Mouse (Mus musculus): Measurements from ENCODE around the gene Slc6a11.

Gene Slc6a11

DNA sequence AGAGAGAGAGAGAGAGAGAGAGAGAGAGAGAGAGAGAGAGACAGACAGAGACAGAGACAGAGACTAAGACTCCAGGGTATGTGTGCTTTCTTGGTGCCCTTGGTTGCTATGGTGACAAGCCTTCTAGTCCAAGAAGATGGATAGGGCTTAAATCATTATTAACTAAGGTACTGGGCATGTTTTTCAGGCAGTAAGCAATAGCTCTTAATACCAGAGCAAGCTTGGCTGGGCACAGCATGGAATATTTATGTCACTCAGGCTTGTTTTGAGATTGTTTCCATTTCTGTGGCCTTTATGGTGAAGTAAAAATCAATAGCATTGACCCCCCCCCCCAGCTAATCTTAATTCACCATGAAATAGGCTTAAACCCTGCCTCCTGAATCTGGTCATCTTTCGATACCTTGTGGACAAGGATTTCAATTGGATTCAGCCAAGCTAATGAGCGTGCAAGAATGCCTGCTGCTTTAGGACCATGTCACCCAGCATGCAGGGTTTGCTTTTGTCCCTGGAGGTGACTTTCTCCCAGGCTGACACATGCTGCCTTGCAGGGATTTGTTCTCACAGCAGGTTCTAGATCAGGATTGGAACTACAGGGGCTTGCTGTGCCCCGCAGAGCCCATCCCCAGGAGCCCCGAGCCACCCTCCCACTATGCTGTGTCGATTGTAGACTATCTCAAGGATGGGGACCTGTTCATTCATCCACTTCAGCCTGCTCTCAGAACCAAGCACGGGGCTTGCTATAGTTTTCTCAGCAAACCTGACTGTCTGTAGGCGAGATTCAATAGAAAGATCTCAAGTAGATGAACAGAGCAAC lies 51.5 kb downstream of the Slc6a11 start:
- no peak for DNase-seq (ENCODE audit: low spot score in 2 of 2)

DNA sequence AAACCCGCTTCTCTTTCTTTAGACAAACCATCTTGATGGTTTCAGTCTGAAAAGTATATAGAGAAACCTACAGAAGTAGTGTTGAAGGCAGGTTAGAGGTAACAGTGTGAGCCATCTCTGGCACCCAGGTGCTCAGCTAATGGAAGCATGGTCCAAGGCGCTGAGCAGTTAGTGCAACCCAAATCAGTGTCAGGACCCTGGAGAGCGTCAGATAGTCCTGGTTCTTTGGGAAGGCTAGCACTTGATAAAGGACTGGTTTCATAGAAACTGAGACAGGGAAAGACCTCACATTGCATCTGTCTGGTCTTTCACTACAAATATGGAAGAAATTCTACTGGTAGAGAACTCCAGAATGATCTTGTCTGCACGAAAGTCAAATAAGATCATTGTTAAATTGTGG lies 56.1 kb downstream of the Slc6a11 start:
- DNase-seq (ENCODE audit: low spot score in 2 of 2), result no peak

DNA sequence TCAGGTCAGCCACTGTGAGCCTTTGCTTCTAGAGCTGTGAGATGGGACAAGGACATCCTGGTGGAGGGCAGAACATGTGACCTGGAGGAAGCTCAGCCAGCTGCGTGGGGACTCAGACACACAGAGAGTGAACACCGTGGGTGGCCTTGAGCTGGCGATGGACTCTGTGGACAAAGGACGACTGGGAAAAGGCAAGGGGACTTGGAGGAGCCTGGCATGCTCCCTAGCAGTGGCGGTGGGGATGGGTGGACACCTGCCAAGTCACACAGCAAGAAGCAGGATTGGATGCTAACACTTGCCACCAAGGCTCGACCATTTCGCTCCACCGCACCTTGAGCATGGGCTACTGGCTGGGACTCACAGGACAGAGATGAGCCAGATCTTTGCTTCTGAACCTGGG lies 57.8 kb downstream of the Slc6a11 start:
- DNase-seq (ENCODE audit: low spot score in 2 of 2), result no peak

DNA sequence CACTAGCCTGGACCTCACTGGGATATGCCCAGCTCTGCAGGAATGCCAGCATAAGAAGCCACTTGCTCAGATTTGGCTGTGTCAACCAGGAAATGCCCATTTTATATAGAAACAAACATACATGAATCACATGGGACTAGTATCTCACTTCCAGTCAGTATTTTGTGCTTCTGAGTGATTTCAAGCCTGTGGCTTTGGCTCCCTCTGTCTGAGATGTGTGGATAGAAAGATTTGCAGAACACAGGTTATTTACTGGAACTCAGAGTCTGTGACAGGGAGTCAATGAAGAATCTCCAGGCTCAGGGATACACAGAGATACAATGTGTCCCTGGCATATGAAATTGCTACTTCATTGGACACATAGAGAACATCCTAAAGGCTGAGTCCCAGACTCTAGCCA lies 65.0 kb downstream of the Slc6a11 start:
- no peak for DNase-seq (ENCODE audit: low spot score in 2 of 2)

DNA sequence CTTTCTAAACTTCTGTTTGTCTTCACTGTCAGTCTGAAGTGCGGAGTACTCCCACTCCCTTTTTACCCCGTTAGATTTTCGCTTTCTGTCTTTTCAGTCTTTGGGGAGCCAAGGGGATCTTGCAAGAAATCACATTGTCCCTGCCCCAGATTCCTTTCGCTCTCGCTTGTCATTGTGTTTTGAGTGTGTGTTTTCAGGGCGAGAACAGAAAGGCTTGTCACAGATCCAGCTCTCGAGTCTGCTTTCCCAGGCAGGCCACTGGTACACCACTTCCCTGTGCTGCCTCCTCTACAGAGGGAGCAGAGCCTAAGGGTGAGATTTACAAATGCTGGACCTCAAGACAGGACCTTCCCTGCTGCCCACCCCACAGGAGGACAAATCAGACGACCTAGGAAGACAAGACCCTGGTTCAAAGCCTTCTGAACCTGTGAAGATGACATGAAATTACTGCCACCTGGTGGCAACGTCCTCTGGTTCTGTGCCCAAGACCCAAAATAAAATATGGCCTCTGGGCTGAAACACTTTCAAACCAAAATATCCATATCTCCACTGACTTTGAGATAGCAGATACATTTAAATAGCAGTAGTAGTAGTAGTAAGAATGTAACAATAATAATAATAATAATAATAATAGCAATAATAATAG lies 68.3 kb downstream of the Slc6a11 start:
- no peak for DNase-seq (ENCODE audit: low spot score in 2 of 2)

DNA sequence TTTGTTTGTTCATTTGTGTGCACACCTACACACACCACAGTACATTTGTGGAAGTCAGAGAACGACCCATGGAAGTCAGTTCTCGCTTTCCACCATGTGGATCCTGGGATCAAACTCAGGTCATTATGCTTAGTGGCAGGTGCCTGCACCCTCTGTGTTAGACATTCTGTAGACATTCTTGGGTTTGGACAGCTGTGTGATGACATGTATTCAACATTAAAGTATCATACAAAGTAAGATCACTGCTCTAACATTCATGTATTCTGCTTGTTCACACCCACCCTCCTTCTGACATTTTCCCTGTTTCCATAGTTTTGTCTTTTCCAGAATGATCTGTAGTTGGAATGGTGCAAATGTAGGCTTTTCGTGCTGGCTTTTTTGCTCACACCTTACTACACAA lies 73.5 kb downstream of the Slc6a11 start:
- no peak for DNase-seq (ENCODE audit: low spot score in 2 of 2)

DNA sequence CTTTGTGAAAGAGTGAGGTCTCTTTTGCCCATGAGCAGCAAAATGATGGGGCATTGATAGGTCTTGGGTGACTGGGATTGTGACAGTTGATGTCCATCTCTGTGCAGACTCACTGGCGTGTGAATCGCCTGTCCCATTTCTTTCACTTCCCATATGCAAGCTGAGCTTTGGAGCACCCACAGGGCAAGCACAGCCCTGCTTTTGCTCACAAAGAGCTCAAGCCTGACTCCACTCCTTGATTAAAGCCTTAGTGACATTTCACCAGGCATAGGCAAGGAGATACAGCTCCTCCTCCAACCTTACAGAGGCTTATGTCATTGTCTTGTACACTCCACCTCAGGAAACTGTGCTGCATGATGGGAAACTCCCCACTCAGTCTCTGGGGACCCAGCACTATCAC lies 77.3 kb downstream of the Slc6a11 start:
- no peak for DNase-seq (ENCODE audit: low spot score in 2 of 2)

DNA sequence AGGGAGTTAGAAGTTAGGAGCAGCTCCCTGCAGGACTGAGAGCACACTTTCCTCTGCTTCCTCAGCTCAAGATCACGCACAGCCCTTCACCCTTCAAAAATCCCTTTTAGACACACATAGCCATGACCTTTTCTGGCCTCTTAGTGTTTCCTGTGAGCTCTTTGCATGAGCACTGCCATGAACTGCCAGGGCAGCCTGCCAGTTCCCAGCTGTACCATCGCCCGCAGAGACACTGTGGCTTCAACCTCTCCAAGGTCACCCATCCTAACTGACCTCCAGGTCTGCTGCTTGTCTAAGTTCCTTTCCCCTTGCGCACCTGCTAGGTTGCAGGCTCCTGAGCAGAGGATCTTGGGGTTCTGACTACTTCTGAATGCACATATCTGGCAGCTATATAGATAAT lies 83.4 kb downstream of the Slc6a11 start:
- no peak for DNase-seq (ENCODE audit: low spot score in 2 of 2)

DNA sequence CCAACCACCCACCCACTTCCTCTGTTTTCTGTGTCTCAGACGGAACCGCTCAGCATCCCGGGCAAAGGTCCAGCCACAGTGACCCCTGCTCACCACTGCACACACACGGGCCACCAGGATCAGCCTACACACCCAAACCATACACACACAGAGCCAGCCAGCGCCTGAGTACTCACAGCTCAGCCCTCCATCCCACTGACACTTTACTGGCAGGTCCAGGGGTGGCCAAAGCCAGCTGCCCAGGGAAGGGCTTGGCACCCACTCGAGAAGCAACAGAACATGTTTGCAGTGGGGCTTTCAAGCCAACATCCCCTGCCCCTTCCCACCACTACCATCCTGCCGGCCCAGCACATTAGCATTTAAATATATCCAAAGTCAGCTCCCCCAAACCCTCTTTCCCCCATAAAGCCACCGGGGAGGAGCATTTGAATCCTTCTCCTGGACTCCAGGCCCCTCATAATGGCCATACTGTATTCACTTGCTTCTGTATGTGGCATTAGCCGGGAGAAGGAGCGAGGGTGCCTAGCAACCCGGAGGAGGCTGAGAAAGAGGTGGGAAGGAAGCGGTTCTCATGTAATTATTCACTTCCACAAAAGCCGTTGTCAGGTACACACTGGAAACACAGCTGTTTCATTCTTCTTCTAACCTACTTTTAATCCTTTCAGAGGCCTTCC lies 85.8 kb downstream of the Slc6a11 start:
- DNase-seq (ENCODE audit: low spot score in 2 of 2), result no peak

DNA sequence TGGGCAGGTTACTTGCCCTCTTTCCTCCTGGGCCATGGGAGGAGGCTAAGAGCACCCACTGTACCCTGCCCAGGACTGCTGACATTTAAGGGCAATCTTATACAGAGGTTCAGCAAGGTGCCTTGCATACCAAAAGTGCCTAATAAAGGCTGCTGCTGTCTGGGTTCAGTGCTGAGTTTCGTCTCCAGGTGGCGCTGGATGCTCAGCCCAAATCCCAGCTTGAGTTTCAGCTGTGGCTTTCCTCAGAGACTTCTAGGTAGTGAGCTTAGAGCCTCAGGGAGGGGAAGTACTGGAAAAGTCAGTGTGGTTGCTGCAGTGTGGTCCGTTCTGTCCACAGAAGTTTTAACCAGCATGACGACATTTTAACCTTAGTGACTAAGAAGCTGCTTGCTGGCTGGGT lies 93.4 kb downstream of the Slc6a11 start:
- DNase-seq (ENCODE audit: low spot score in 2 of 2), result no peak

DNA sequence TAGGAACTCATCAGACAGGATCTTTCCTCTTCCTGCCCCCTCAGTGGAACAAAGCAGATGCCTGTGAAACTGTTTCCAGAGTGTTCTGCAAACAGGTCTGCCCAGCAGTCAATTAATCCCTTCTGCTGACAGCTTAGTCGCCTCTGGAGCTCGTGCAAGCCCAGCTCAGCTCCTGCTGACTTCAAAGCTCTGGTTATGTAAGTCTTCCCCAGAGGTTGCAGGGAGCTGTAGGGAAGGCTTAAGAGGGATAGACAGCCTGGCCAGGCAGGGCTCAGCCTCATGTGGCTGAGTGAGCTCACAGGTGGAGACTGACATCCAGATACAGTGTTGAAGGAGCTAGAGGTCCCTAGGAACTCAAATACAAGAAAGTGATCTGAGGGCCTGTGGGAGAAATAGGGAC lies 96.3 kb downstream of the Slc6a11 start:
- no peak for DNase-seq (ENCODE audit: low spot score in 2 of 2)

DNA sequence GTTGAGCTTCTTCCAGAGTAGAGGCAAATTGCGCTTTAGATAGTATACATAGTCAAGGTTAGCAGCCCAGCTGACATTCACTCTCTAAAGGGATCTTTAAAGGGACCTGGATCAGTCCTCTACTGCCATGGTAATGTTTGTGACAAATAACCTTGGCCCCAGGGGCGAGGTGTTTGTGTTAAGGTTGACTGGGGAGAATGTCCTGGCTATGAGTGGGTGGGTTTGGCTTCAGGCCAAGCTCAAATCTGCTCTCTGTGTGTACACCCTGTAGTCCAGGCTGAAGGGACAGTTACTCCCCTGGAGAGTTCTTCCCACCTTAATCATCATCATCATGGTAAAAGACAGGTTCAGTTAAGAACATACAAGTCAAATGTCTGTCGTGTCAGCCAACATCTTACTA lies 97.2 kb downstream of the Slc6a11 start:
- DNase-seq (ENCODE audit: low spot score in 2 of 2), result no peak

DNA sequence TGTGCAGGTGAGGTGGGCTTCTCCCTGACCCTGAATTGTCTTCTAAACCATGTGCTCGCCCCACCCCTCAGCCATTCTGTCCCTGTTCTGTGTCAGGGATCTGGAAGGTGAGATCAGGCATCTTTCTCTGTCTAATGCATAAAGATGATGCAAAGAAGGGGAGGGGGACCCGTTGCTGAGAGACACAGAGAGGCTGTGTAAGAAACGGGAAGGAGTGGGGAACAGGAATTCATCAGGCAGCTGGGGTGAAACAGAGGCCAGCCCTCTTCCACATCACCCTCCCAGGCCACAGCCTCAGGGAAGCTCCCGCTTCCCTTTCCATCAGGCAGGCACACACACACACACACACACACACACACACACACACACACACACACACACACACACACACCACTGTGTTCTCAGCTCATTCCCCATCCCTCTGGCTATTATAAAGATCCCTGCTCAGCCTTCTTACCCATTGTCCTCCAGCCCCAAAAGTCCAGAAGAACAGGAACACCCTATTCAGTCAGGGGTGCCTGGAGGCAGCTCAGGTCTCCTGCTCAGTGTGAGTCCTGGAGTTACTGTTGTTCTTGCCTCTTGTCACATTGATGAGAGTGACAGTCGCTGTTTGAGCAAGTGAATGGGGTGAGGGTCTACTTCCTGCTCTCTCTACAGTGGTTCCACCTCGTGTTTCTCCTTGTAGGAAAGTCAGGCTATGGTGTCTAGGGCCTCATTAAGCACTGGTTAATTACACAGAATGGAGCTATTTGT lies 108.0 kb downstream of the Slc6a11 start:
- DNase-seq (ENCODE audit: low spot score in 2 of 2), result no peak

DNA sequence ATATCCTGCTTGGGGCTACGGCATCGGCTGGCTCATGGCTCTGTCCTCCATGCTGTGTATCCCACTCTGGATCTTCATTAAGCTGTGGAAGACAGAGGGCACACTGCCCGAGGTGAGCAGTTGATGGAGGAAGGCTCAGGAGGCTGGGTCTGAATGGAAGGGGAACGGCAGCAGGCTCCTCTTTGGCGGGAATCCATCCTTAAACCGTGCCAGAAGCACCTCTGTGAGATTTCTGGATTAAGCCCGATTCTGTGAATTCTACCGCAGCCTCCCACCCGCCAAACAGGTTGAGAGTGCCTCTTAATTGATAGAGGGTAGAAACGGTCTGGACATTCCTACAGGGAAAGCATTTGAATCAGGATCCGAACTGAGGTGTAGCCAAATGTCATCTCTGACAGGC lies 114.6 kb downstream of the Slc6a11 start:
- DNase-seq (ENCODE audit: low spot score in 2 of 2), result no peak

DNA sequence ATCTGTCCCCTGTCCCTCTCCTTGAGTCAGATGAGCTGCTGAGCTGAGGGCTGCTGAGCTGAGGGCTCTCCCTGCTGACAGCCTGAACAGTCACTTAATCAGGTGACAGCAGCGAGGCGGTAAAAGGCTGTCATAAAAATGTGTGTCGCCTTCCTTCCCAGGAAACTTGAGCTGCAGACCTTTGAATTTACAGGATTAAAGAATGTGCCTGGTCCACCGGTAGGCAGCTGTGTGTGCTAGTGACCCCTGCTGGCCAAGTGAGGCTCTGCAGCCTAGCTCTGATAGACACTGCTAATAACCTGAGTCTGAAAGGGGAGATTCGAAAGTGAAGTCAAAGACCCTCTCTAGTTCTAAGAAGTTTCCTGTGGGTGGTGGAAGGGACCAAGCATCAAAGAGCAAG lies 119.3 kb downstream of the Slc6a11 start:
- peak; percentile 24 to 71 for DNase-seq (ENCODE audit: low spot score in 2 of 2)

DNA sequence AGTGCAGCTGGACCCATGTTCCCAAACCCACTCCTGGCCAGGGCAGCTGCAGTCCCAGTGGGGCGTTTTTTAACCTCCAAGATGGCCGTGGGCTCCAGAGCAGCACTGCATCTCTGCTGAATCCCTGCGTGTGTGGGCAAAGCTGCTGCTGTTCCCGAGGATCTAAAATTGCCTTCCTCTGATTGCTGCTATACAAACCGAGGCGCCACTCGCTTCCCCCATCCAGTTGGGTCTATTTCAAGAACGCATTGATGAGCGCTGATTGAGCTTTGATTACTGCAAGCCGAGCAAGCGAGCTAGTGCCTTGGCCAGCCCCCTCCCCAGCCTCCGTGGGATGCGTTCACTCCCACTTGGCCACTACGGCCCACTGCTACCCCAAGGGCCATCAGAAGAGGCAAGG lies 123.9 kb downstream of the Slc6a11 start:
- no peak for DNase-seq (ENCODE audit: low spot score in 2 of 2)

DNA sequence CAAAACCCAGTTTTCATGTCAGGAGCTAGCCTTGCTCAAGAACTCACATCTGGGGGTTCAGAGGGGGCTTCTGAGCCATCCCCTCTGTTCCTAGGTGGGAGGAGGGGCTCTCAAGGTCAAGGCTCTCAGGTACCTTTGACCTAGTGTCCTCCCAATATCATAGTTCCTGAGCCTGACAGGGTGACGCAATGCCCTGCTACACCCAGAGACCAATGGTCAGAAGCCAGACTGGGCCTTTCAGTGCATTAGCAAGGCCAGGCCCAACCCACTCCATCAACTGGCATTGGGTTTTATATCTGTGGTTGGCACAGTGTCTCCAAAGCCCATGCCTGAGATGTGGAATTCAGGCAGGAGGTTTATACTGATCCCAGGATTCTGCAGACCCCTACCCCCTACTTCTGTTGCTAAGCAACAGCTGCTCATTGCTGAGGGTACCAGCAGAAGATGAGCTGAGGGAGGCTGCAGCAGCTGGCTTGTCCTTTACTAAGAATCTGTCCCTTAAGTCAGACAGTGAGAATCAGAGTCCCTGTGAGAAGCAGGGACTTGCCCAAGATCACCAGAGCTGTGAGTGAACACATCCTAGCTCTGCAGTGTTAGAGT lies 126.8 kb downstream of the Slc6a11 start:
- DNase-seq (ENCODE audit: low spot score in 2 of 2), result no peak

DNA sequence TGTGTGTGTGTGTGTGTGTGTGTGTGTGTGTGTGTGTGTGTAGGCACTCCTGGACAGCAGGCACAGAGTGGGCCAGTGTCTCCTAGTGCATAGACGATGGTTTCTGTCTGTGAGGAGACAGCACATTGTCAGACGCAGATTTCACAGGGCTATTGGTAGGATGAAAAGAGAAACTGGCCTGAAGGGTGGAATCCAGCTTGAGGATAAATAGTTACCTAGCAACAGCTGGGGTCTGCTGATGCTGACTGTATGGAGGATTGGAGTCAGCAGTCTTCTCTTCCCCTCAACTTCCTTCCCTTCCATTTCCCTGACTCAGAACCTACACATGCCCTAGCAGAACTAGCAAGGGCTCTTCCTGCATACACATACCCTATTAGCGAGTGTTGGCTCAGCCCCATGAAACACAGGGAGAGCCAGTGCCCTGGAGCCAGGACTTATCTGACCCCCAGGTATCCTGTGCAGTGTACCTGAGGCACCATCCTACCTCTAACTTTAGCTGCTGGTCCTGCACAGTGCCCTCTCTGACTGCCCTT lies 127.7 kb downstream of the Slc6a11 start:
- DNase-seq (ENCODE audit: low spot score in 2 of 2), result no peak

DNA sequence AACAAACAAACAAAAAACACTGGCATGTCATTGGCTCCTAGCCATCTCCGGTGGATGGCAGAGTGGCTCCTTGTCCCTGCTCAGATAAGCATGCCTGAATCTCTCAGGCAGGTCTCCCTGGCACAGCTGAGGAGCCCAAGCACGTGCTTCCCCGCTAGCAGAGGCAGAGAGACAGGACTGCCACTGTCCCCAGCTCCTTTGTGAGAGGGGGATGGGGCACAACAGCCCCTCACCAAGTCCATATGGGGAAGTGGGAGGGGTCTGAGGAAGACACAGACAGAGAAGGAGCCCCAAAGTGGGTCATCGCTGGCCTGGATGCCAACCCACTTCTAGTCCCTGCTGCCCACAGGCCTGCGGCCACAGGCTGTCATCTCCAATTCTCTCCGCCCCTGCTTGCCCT lies 130.6 kb downstream of the Slc6a11 start:
- no peak for DNase-seq (ENCODE audit: low spot score in 2 of 2)

DNA sequence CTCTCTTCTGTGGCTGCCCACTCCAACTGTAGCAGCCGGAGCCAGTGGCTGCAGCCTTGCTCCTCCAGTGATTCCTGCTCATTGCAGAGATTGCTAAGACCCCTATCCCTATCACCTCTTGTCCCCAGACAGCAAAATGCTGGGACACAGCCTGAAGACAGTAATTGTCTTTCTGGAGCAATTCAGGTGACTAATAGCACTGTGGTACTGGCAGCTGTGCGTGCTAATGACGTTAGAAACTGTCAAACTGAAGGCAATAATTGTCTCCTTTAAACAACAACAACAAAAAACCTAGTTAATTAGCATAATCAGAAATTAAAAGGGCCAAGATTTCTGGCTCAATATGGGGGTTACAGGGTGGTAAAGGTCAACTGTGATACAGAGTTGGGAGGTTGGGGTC lies 133.0 kb downstream of the Slc6a11 start:
- no peak for DNase-seq (ENCODE audit: low spot score in 2 of 2)

DNA sequence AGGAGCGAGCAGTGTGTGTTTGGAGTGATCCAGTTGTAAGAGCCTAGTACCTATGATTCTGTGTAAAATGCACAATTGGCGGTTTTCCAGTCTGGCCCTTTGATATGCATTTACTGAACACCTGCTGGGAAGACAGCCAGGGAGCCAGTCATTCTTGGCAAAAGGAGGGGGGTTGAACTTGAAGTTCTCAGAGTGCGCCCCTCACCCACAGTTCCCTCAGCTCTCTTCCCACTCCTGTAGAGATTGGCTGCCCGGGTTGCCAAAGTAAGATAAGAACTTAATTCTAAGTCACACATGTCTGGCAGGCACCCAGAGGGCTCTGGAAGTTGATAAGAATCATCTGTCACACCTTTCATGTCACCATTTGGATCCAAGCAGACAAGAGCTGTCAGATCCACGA lies 133.4 kb downstream of the Slc6a11 start:
- no peak for DNase-seq (ENCODE audit: low spot score in 2 of 2)

DNA sequence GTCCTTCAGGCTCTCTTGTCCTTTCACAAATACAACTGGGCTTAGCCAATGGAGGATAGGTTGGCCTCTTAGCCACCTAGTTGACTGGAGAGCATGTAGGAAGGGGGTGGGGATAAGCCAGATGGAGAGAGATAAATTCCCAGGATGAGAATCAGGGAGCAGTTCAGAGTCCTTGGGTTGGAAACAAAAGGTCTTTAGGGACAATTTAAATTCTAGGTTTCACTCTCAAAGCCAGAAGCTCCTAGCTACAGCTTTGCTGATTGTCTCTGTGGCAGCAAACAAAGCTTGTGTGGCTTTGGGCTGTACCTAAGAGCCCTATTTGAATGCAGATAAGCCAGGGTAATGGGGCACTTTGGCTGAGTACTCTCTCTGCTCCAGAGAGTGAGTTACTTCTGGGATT lies 135.2 kb downstream of the Slc6a11 start:
- no peak for DNase-seq (ENCODE audit: low spot score in 2 of 2)

Measured in urinary bladder, postnatal 4 days (tissue).